Mouse (Mus musculus) liver, adult 2 months (tissue): ENCODE measurements around the gene A430078G23Rik.

Experiments used
- CTCF ChIP-seq: fragments of 200-500 bp; IDR thresholded peaks from 2 replicates; pipeline ENCODE4 v1.5.1; 2011; ENCODE audit warnings: low read depth, low read length, control low read depth
- POLR2A ChIP-seq: fragments of 200-500 bp; IDR thresholded peaks from 2 replicates; pipeline ENCODE4 v1.6.1; 2011; ENCODE audit warnings: low read length, control low read depth; ENCODE audit not compliant: insufficient read depth; ENCODE audit errors: extremely low read depth

GRCm38 (mm10) chr8:3389506-3389905 is 36.3 kb downstream of the A430078G23Rik start:
- TF ChIP-seq POLR2A (no peak), CTCF (no peak)
